Mouse (Mus musculus) ES-E14 (cell line): ENCODE measurements around the gene Utp18.

Experiments used
- CHD2 ChIP-seq: IDR thresholded peaks from 2 replicates; pipeline ENCODE4 v1.6.1; 2014; ENCODE audit warnings: mild to moderate bottlenecking, low read depth, low read length, inconsistent platforms
- HCFC1 ChIP-seq: IDR thresholded peaks from 2 replicates; pipeline ENCODE4 v1.6.1; 2012; ENCODE audit warnings: low read length, inconsistent platforms, borderline replicate concordance; ENCODE audit not compliant: insufficient read depth
- MAFK ChIP-seq: IDR thresholded peaks from 2 replicates; pipeline ENCODE4 v1.6.1; 2014; ENCODE audit warnings: mild to moderate bottlenecking, low read depth, low read length, inconsistent platforms; ENCODE audit not compliant: insufficient read depth
- ZNF384 ChIP-seq: IDR thresholded peaks from 2 replicates; pipeline ENCODE4 v1.6.1; 2012; ENCODE audit warnings: low read depth, low read length, inconsistent platforms

DNA sequence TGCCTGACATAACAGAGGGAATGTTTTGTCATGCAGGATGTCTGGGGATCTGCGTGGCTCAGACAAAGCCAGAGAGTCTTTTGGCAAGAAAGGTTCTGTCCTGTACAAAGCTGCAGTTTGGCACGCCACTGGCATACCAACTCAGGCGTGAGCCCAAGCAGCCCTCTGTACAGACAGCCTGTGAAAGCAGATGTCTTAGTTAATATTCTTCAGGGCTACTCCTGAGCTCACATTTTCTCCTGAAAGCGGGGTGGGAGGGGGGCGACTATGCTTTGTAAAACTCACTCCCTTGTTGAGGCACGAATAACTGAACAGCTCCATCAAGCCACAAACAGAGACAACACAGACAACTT, 56.3 kb downstream of the Utp18 start:
- TF ChIP-seq HCFC1 (no peak), CHD2 (no peak), ZNF384 (no peak), MAFK (no peak)
